Mouse (Mus musculus): ENCODE measurements around the gene Gm16503.
"Not testable (repeated sequence)": the region's sequence is repeated elsewhere in the genome, so short reads cannot be mapped to it uniquely, and the experiment has no call there.

DNA sequence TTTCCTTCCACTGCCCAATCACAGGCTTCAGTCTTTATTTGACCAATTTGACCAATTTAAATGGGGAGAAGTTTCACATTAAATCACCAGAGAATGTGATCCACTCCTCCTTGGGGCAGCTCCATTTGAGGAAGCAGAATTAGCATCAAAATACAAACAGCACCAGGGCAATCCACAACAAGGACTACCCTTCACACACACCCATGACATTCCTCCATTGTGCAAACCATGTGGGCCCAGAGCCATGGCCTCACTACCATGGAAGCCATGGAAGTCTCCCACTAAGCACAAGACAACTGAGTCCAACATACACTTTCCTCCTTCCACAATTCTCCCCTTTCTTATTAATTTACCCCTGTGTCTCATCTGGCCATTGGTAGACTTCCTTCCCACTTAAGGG, 4.1 kb upstream of the Gm16503 start:
- not testable (repeated sequence) for TF ChIP-seq CTCF (IDR thresholded peaks at IDR 0.05; ENCODE audit: control insufficient read depth, insufficient read depth, insufficient read length); MAX (IDR thresholded peaks at IDR 0.05); FOSL1 (IDR thresholded peaks at IDR 0.05; ENCODE audit: insufficient read depth, low read length, poor library complexity, severe bottlenecking); CEBPB (IDR thresholded peaks at IDR 0.05; ENCODE audit: low read depth); USF1 (IDR thresholded peaks at IDR 0.05; ENCODE audit: low read depth)
